Mouse (Mus musculus): ENCODE data around the gene Ten1.
A peak's percentile ranks its signal among the peaks of the same experiment; 100 is the strongest.

The Ten1 gene

GRCm38 (mm10) chr11:116237742-116238395 is 39.2 kb downstream of the Ten1 start, which contains the start of gene Evpl:
Gene Evpl, minus strand, starts transcription at chr11:116238077.
- no peak for DNase-seq (ENCODE audit: low read depth)

GRCm38 (mm10) chr11:116239797-116240196 is 41.1 kb downstream of the Ten1 start:
- no peak for DNase-seq (ENCODE audit: low read depth)

- no peak for DNase-seq (ENCODE audit: low read depth)
Measured at GRCm38 (mm10) chr11:116241744-116242235, 43.1 kb downstream of the Ten1 start.

GRCm38 (mm10) chr11:116244580-116244979 is 45.9 kb downstream of the Ten1 start:
- DNase-seq (ENCODE audit: low read depth) = no peak

- no peak for DNase-seq (ENCODE audit: low read depth)
Measured at GRCm38 (mm10) chr11:116245616-116246015, 47.0 kb downstream of the Ten1 start.

GRCm38 (mm10) chr11:116247502-116248222 is 49.0 kb downstream of the Ten1 start:
- no peak for DNase-seq (ENCODE audit: low read depth)

- DNase-seq (ENCODE audit: low read depth) = no peak
Measured at GRCm38 (mm10) chr11:116250898-116251297, 52.2 kb downstream of the Ten1 start.

- peak; percentile 88 for DNase-seq (ENCODE audit: low read depth)
Measured at GRCm38 (mm10) chr11:116253076-116253600, 54.5 kb downstream of the Ten1 start.

GRCm38 (mm10) chr11:116254627-116255026 is 56.0 kb downstream of the Ten1 start:
- DNase-seq (ENCODE audit: low read depth) = peak; percentile 99

- peak; percentile 76 for DNase-seq (ENCODE audit: low read depth)
Measured at GRCm38 (mm10) chr11:116255090-116255981, 56.7 kb downstream of the Ten1 start.

- DNase-seq (ENCODE audit: low read depth) = peak; percentile 86
Measured at GRCm38 (mm10) chr11:116255982-116256675, 57.5 kb downstream of the Ten1 start.

- peak; percentile 85 for DNase-seq (ENCODE audit: low read depth)
Measured at GRCm38 (mm10) chr11:116259461-116259860, 60.8 kb downstream of the Ten1 start.

- peak; percentile 48 for DNase-seq (ENCODE audit: low read depth)
Measured at GRCm38 (mm10) chr11:116260259-116260658, 61.6 kb downstream of the Ten1 start.
